19 mouse cellular contexts compared by ENCODE assay signal in the genomic region with DNA sequence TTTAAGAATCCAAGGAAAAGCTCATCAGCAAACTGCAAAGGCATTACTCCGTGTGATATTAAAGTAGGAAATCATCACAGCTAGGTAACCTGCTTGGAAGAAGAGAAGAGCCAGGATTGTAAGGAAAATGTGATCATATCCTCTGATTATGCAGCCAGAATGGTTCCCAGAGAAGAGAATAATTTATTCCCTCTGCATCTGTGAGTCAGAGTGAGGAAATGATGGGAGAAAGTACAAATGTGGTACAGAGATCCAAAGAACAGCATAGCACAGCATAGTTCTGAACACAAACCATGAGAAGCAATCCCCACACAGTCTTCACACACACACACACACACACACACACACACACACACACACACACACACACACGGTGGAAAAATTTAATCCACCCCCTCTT. TPM values are rescaled to one million over a fixed set of nuclear protein-coding genes. Genes with fewer than 3 reads are reported as not detected.
"Had no signal": no experiment of that assay in that cellular context is flagged by ENCODE, and none has a peak within 500 bp of the region (broad histone marks: within the 10 kb centered on the region; RNA-seq: fewer than 3 reads in every experiment).

No protein-coding gene starts in this region.

- H3K4me3 ChIP-seq: liver, embryonic 13.5 days; midbrain, embryonic 12.5 days; midbrain, embryonic 15.5 days; neural tube, embryonic 12.5 days; neural tube, embryonic 15.5 days had no signal

- H3K27ac ChIP-seq: kidney, postnatal 0 days; liver, embryonic 13.5 days; macrophage; midbrain, embryonic 12.5 days; midbrain, embryonic 15.5 days; neural tube, embryonic 12.5 days; neural tube, embryonic 15.5 days had no signal

- H3K9me3 ChIP-seq: liver, embryonic 13.5 days; midbrain, embryonic 12.5 days; midbrain, embryonic 15.5 days; neural tube, embryonic 12.5 days; neural tube, embryonic 15.5 days had no signal

- H3K36me3 ChIP-seq: liver, embryonic 13.5 days; midbrain, embryonic 12.5 days; midbrain, embryonic 15.5 days; neural tube, embryonic 12.5 days; neural tube, embryonic 15.5 days had no signal

- H3K4me1 ChIP-seq: liver, embryonic 13.5 days; midbrain, embryonic 12.5 days; midbrain, embryonic 15.5 days; neural tube, embryonic 12.5 days; neural tube, embryonic 15.5 days had no signal

- DNase-seq: kidney, adult 2 months; kidney, postnatal 25 days; liver, embryonic 13.5 days; lung, adult 2 months; lung, postnatal 14 days; thymus, adult 2 months; thymus, postnatal 14 days; thymus, postnatal 4 days had no signal

- H3K27me3 ChIP-seq: liver, embryonic 13.5 days; midbrain, embryonic 12.5 days; midbrain, embryonic 15.5 days; neural tube, embryonic 12.5 days; neural tube, embryonic 15.5 days had no signal

RNA-seq across cellular contexts. Expression of gene Mgat4c, which starts 40.2 kb away (rescaled TPM):
- total RNA-seq: liver, adult 2 months; megakaryocyte, adult 5-6 weeks had no signal
- polyA plus RNA-seq: inflammation-experienced regulatory T-cells, adult 6 months; liver, adult 2 months; liver, embryonic 13.5 days; lung, adult 2 months; lung, embryonic 16.5 days; macrophage; spleen, adult 2 months; thymus, adult 2 months had no signal
